Mouse (Mus musculus) adipose tissue, adult 10 weeks (tissue): ENCODE measurements around the gene Olfr954. TPM values are rescaled to one million over a fixed set of nuclear protein-coding genes. Genes with fewer than 3 reads are reported as not detected.

ENCODE experiments used
- polyA plus RNA-seq: library from polyadenylated mRNA; stranded (reverse); fragments of 350-450 nt; fragmentation: Illumina TruSeq; extraction: RNeasy Lipid Tissue Mini Kit (QIAGEN cat#74804); gene quantifications from one replicate; pipeline ENCODE4 v1.2.3, GENCODE M21; 2014; ENCODE audit warnings: low read depth, low replicate concordance

The Olfr954 gene
- not detected for polyA plus RNA-seq

DNA sequence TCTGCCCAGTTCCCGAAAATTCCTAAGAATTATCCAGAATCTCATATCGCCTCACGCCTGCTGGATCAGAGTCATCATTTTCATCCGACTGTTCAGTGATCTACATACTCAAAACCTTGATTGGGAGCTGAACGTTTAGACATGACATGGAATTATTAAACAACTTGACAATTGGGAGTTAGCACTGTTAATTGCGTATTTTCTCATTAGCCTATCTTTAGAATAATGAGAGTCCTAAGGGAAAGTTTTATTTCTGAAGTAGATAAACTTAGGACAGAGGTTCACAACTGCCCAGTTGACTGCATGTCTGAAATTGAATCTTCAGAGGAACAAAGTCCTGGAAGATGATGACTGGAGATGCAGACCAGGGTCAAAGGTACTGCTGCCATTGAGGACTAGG, at the start of gene Olfr954:
Gene Olfr954 (plus strand): TSS at position 301 of the 400 bp plus-strand sequence.

DNA sequence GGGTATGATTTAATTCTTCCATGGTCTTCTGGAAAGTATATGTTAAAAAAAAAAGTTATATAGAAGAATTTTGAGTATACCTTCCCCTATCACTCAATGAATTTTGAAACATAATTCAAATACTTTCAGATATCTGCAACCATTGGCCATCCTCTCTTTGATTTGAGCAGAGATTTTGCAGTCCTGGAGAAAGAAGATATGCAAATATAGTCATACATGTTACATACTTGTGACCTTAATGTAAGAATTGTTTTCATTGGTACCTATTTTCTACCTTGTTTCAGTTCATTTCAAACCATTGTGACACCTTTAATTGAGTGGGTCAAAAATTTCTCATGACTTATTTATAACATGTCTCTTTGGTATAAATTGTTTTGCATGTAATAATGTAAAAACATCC, 29.5 kb upstream of the Olfr954 start, which contains the start of gene Olfr952:
Gene Olfr952 (minus strand): TSS at position 101 of the 400 bp plus-strand sequence.

DNA sequence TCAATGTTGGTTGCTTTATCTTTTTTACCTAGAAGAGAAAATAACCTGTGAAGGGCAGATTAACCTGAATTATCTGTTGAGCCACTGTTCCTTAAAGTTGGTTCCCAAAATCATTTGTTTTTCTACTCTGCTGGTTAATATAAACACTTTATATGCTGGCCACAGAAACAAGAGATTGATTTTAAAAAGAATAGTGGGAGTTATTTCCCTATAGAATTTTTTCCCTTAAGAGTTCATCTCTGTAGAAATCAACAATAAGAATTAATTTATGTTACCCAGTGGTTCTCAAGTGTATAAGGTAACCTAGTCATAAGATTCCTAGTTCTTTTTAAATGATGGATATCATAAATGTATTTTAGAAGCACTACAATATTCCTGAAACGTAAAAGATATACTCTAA, 15.3 kb downstream of the Olfr954 start, which contains the start of gene Olfr955:
Gene Olfr955 (minus strand): TSS at position 101 of the 400 bp plus-strand sequence.

DNA sequence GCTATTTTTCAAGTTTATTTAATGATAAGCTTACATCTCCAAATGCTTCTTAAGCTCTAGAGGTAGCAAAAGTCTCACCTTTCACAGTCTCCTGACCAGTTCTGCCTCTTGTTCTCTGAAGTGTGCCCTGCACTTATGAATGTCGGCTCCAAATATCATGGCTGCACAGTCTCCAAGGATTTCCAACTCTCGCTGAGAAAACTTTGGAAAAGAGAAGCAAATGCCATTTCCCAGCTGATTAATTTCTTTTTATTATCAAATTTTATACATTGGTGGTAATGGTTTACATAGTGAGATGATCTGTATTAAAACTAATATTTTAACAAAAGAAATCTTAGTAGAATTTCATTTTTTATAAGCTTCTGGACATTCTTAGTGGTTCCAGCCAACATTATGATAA, 37.4 kb downstream of the Olfr954 start, which contains the start of gene Olfr44:
Gene Olfr44 (minus strand): TSS at position 101 of the 400 bp plus-strand sequence.

Other genes with a start within 250 kb of the Olfr954 start
- gene Olfr1537, start 206.7 kb upstream of the Olfr954 start, polyA plus RNA-seq, result not detected
- not detected for gene Olfr945, start 179.9 kb upstream of the Olfr954 start, polyA plus RNA-seq
- gene Olfr948, start 130.7 kb upstream of the Olfr954 start, polyA plus RNA-seq, result not detected
- not detected for gene Olfr951, start 69.3 kb upstream of the Olfr954 start, polyA plus RNA-seq
- not detected for gene Olfr952, start 29.6 kb upstream of the Olfr954 start, polyA plus RNA-seq
- gene Olfr955, start 15.2 kb downstream of the Olfr954 start, polyA plus RNA-seq, result not detected
- not detected for gene Olfr44, start 37.3 kb downstream of the Olfr954 start, polyA plus RNA-seq
- not detected for gene Olfr957, start 59.1 kb downstream of the Olfr954 start, polyA plus RNA-seq
- gene Olfr958, start 97.4 kb downstream of the Olfr954 start, polyA plus RNA-seq, result not detected
- not detected for gene Olfr959, start 118.9 kb downstream of the Olfr954 start, polyA plus RNA-seq
- gene AW551984, start 147.7 kb downstream of the Olfr954 start, polyA plus RNA-seq, result 0.19 TPM
- gene Olfr148, start 154.0 kb downstream of the Olfr954 start, polyA plus RNA-seq, result not detected
- not detected for gene Olfr960, start 164.7 kb downstream of the Olfr954 start, polyA plus RNA-seq
- not detected for gene Olfr961, start 188.4 kb downstream of the Olfr954 start, polyA plus RNA-seq
- gene Olfr963, start 210.5 kb downstream of the Olfr954 start, polyA plus RNA-seq, result not detected